Mouse (Mus musculus) embryonic facial prominence, embryonic 14.5 days (tissue): ENCODE measurements at regions not wholly inside any gene's neighbourhood (a gene's known extent, or its start where the extent isn't known, plus 50 kb on each side); places are given as distances from the start of the nearest gene placed in this dataset.

ENCODE experiments used
- ATAC-seq: fragments of 200-750 bp; cut with Nextera tagmentation; 2 replicates; pipeline ENCODE4 v1.8.0; 2017; ENCODE audit warnings: low read depth, moderate number of reproducible peaks, moderate TSS enrichment
- DNase-seq: peaks from one replicate; pipeline ENCODE4 v3.0.0-alpha.2; 2015; ENCODE audit warnings: low spot score
- H3K27ac ChIP-seq: fragments of 300-500 bp; sonication (generic); replicated peaks from 2 replicates; pipeline ENCODE4 v1.5.1; 2014; ENCODE audit warnings: low read depth, mild to moderate bottlenecking, low read length, moderate library complexity
- H3K27me3 ChIP-seq: fragments of 300-500 bp; sonication (generic); replicated peaks from 2 replicates; pipeline ENCODE4 v1.6.1; 2014; ENCODE audit warnings: low read length; ENCODE audit not compliant: control insufficient read depth, insufficient read depth
- H3K36me3 ChIP-seq: fragments of 300-500 bp; sonication (generic); 2 replicates; pipeline ENCODE4 v1.6.1; 2014; ENCODE audit warnings: low read length, mixed read lengths; ENCODE audit not compliant: control insufficient read depth, insufficient read depth
- H3K4me1 ChIP-seq: fragments of 300-500 bp; sonication (generic); 2 replicates; pipeline ENCODE4 v1.6.1; 2014; ENCODE audit warnings: antibody characterized with exemption, low read length; ENCODE audit not compliant: control insufficient read depth, insufficient read depth
- H3K4me2 ChIP-seq: fragments of 300-500 bp; sonication (generic); 2 replicates; pipeline ENCODE4 v1.6.1; 2014; ENCODE audit warnings: low read depth, mild to moderate bottlenecking, low read length, moderate library complexity, mixed read lengths
- H3K4me3 ChIP-seq: fragments of 300-500 bp; sonication (generic); 2 replicates; pipeline ENCODE4 v1.5.1; 2014; ENCODE audit warnings: low read depth, mild to moderate bottlenecking, low read length
- H3K9ac ChIP-seq: fragments of 300-500 bp; sonication (generic); 2 replicates; pipeline ENCODE4 v1.6.1; 2014; ENCODE audit warnings: low read depth, mild to moderate bottlenecking, low read length, moderate library complexity, mixed read lengths
- H3K9me3 ChIP-seq: fragments of 300-500 bp; sonication (generic); 2 replicates; pipeline ENCODE4 v1.6.1; 2016; ENCODE audit warnings: low read length; ENCODE audit not compliant: control insufficient read depth
- WGBS: fragments of 180-500 bp; shearing (Covaris S2); extraction: QIAGEN DNeasy Blood & Tissue Kit; methylation state at CpG from one replicate; pipeline ENCODE4 v1.1.7; 2014; 5-methylcytosine and 5-hydroxymethylcytosine counted together

- no peak for DNase-seq
- no peak; the same call in 1 of the 2 replicates for ATAC-seq
- H3K36me3 ChIP-seq, result no peaks in the 10 kb centered on the region
- H3K9me3 ChIP-seq, result no peaks in the 10 kb centered on the region
- H3K27ac ChIP-seq, result no peak overlapping the region
- 0 out of 2 replicates have a peak overlapping the region, but pooled peaks have one; percentile 8 for H3K9ac ChIP-seq
- 45% methylated on average over 11 of the region's 11 CpGs for WGBS
- no peak overlapping the region for H3K4me2 ChIP-seq
- H3K4me3 ChIP-seq, result no peak overlapping the region
- H3K27me3 ChIP-seq, result no peaks in the 10 kb centered on the region
- H3K4me1 ChIP-seq, result 0 out of 2 replicates have a peak, but pooled peaks cover 5% of the 10 kb centered on the region
Measured at GRCm38 (mm10) chr17:67548966-67549700, 83.4 kb downstream of the Lrrc30 start.

GRCm38 (mm10) chr17:67544410-67544809, 88.1 kb downstream of the Lrrc30 start:
- H3K9me3 ChIP-seq, result no peaks in the 10 kb centered on the region
- H3K4me1 ChIP-seq, result 0 out of 2 replicates have a peak, but pooled peaks cover 5% of the 10 kb centered on the region
- H3K27ac ChIP-seq, result no peak overlapping the region
- 83% methylated on average over 7 of the region's 7 CpGs for WGBS
- H3K4me3 ChIP-seq, result no peak overlapping the region
- ATAC-seq (no peak), DNase-seq (no peak)
- no peaks in the 10 kb centered on the region for H3K27me3 ChIP-seq
- H3K36me3 ChIP-seq, result no peaks in the 10 kb centered on the region
- H3K4me2 ChIP-seq, result no peak overlapping the region
- no peak overlapping the region for H3K9ac ChIP-seq

GRCm38 (mm10) chr17:67532331-67532730, 100.2 kb downstream of the Lrrc30 start:
- Histone ChIP-seq H3K4me2 (no peak overlapping the region), H3K9me3 (no peaks in the 10 kb centered on the region), H3K4me3 (no peak overlapping the region), H3K27ac (no peak overlapping the region), H3K4me1 (no peaks in the 10 kb centered on the region), H3K27me3 (no peaks in the 10 kb centered on the region), H3K36me3 (no peaks in the 10 kb centered on the region), H3K9ac (no peak overlapping the region)
- DNase-seq (no peak), ATAC-seq (no peak)

GRCm38 (mm10) chr17:67520848-67521411, 111.6 kb downstream of the Lrrc30 start:
- Histone ChIP-seq H3K4me3 (no peak overlapping the region), H3K4me2 (no peak overlapping the region), H3K9ac (no peak overlapping the region), H3K36me3 (no peaks in the 10 kb centered on the region), H3K9me3 (no peaks in the 10 kb centered on the region), H3K4me1 (no peaks in the 10 kb centered on the region), H3K27me3 (no peaks in the 10 kb centered on the region), H3K27ac (no peak overlapping the region)
- DNase-seq, result no peak
- no peak for ATAC-seq
- WGBS, result 64% methylated on average over 8 of the region's 8 CpGs

GRCm38 (mm10) chr17:67515601-67516147, 116.8 kb downstream of the Lrrc30 start:
- H3K9ac ChIP-seq, result no peak overlapping the region
- no peak overlapping the region for H3K4me3 ChIP-seq
- 0 out of 2 replicates have a peak overlapping the region, but pooled peaks have one; percentile 36 for H3K27ac ChIP-seq

GRCm38 (mm10) chr17:67514387-67515241, 117.9 kb downstream of the Lrrc30 start:
- DNase-seq (peak; percentile 35), ATAC-seq (no peak)
- 61% methylated on average over 9 of the region's 9 CpGs for WGBS
- Histone ChIP-seq H3K4me3 (no peak overlapping the region), H3K4me1 (no peaks in the 10 kb centered on the region; the same call in 1 of the 2 replicates), H3K4me2 (no peak overlapping the region), H3K9ac (no peak overlapping the region), H3K9me3 (no peaks in the 10 kb centered on the region), H3K27me3 (no peaks in the 10 kb centered on the region), H3K27ac (peak overlapping the region; percentile 36; the same call in 1 of the 2 replicates), H3K36me3 (no peaks in the 10 kb centered on the region)

More at GRCm38 (mm10) chr17:67515601-67516147, 116.8 kb downstream of the Lrrc30 start:
- Histone ChIP-seq H3K4me1 (no peaks in the 10 kb centered on the region; the same call in 1 of the 2 replicates), H3K9me3 (no peaks in the 10 kb centered on the region), H3K36me3 (no peaks in the 10 kb centered on the region), H3K4me2 (no peak overlapping the region), H3K27me3 (no peaks in the 10 kb centered on the region)
- 74% methylated on average over 7 of the region's 7 CpGs for WGBS
- ATAC-seq (no peak), DNase-seq (no peak)

GRCm38 (mm10) chr17:67512699-67513450, 119.6 kb downstream of the Lrrc30 start:
- ATAC-seq (no peak), DNase-seq (peak; percentile 58)
- H3K27me3 ChIP-seq, result no peaks in the 10 kb centered on the region
- 69% methylated on average over 6 of the region's 6 CpGs for WGBS
- no peak overlapping the region for H3K4me3 ChIP-seq
- no peaks in the 10 kb centered on the region for H3K9me3 ChIP-seq
- no peak overlapping the region for H3K9ac ChIP-seq
- H3K27ac ChIP-seq, result peak overlapping the region; percentile 30
- no peak overlapping the region for H3K4me2 ChIP-seq
- H3K4me1 ChIP-seq, result no peaks in the 10 kb centered on the region; the same call in 1 of the 2 replicates
- H3K36me3 ChIP-seq, result no peaks in the 10 kb centered on the region

GRCm38 (mm10) chr17:67512008-67512407, 120.5 kb downstream of the Lrrc30 start:
- no peak overlapping the region for H3K4me2 ChIP-seq
- H3K27me3 ChIP-seq, result no peaks in the 10 kb centered on the region
- H3K4me1 ChIP-seq, result no peaks in the 10 kb centered on the region; the same call in 1 of the 2 replicates
- H3K27ac ChIP-seq, result 0 out of 2 replicates have a peak overlapping the region, but pooled peaks have one; percentile 36
- H3K36me3 ChIP-seq, result no peaks in the 10 kb centered on the region
- WGBS, result 68% methylated on average over 6 of the region's 6 CpGs
- H3K9me3 ChIP-seq, result no peaks in the 10 kb centered on the region
- no peak for DNase-seq
- no peak overlapping the region for H3K4me3 ChIP-seq
- ATAC-seq, result no peak
- H3K9ac ChIP-seq, result no peak overlapping the region
